Mouse (Mus musculus): ENCODE measurements around the gene Exoc4. TPM values are rescaled to one million over a fixed set of nuclear protein-coding genes. Genes with fewer than 3 reads are reported as not detected.

Gene Exoc4
- polyA plus RNA-seq, 1 experiment, result 9.2 TPM

DNA sequence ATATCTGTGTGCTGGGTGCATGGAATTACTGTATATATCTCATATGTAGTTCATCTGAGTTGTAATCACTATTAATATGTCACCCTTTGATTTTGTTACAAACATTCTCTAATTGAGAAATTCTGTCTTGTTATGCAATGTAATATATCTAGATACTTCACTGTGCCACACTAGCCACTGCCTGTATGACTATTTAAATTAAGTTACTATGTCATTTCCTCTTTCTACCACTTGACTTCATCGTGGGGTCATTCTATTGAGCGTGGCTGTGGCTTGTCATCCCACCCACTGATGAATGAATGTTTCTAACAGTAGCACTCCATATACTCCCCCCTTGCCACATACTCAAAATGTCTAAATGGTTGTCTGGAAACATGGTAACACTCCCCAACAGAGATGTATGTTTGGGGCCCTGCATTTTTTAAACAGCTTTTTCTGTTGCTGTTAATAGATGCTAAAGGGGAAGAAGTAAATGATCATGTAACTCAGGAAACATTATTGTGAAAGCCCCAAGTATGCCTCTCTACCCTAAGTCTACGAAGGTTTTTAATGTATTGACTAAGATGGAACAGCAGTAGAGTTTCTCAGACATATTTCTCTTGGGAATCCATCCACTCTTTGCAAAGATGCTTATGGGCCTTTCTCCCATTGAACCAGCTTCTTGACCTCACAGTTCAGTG, 618.2 kb downstream of the Exoc4 start:
- DNase-seq (ENCODE audit: low spot score), result no peak

DNA sequence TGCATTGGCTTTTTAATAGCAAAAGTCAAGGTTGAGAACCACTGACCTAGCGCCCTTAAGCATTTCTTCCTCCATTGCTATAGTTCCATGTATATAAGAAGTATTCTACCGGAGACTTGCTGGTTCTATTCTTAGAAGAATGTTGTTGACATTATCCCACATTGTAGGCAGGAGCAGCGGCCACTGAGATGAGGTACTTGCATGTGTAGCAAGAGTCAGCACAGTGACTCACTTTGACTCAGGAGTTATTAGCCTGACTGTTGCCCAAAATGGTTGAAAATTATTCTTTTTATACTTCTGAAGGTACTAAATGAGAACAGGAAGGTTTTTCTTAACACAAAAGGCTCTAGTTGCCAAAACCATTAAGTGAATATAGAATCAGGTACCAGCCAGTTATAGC, 620.4 kb downstream of the Exoc4 start:
- DNase-seq (ENCODE audit: low spot score), result no peak

DNA sequence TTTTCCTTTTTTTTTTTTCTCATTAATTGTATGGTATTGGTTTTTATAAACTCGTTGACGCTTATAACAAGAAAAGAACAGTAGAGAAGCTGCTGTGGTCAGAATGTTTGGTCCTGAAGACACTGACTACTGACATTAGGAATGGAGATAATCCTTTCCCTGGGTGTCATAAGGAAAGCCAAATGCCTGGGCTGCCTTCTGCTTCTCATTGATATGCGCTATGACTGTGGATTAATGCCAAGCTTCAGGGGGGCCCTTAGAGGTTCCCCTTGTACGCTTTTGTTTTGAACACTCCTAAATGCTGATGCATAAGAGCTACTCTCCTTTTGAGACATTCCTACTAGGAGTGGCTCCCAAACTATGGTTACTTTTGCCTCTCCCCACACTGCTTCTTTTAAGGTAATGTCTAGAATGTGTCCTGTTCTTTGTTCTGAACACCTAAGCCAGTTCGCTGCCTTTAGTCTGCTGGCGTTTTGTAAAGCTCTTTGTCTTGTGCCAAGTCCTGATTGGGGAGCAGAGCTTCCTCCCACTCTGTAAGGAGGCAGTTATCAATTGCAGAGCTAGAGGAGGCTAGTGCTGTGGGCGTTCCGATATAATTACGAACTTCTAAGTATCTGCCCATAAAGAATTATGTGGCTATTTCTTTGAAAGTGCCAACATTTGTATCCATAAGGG, 621.7 kb downstream of the Exoc4 start:
- DNase-seq (ENCODE audit: low spot score), result no peak

DNA sequence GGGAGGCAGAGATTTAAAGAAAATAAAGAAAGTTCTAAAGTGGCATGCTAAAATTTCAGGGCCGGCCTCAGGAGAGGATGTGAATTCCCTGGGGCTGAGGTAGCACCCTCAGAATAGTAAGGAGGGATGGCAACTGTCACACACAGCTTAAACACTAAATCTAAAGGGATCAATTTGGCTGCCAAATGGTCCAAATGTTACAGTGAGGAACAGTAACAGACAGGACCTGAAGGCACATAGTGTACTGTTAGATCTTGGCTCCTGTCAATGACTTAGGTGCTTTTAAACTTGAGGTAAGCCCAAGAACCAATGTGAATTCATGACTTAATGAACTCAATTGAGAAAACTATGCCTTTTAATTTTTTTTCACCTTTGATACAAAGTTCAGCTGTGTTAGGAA, 622.4 kb downstream of the Exoc4 start:
- DNase-seq (ENCODE audit: low spot score), result no peak

DNA sequence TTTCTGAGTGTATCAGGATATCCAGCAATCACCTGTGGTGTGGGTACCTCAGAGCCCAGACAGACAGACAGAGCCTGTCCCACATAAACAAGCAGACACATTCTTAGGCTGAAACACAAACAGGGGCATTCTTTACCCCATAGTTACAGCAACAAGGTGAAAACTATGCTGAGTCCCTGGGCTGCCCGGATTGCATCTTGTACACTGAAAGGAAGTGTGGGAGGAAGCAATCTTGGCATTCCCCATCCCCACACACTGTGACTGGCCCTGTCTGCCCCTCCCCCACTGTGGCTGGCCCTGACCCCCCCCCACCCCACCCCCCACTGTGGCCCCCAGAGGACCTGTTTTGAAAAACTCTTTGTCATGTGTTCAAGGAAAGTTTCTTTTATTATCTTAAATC, 623.3 kb downstream of the Exoc4 start:
- no peak for DNase-seq (ENCODE audit: low spot score)

DNA sequence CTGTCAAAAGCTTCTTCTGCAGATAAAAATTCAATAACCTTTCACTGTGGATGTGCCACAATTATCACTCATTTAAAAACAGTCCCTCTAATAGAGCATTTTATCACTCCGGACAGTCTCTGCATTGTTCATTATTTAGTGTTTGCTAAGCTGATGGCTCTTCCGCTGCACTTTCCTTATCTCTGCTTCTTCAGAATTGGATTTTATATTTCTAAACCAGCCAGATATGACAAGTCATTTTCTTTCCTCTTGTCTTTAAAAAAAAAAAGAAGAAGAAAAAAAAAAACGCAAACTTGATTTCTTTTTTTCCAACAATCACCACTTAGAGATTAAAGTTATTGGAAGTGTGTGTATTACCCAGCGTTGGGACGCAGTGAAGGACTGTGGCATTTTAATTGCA, 624.1 kb downstream of the Exoc4 start:
- DNase-seq (ENCODE audit: low spot score), result no peak

DNA sequence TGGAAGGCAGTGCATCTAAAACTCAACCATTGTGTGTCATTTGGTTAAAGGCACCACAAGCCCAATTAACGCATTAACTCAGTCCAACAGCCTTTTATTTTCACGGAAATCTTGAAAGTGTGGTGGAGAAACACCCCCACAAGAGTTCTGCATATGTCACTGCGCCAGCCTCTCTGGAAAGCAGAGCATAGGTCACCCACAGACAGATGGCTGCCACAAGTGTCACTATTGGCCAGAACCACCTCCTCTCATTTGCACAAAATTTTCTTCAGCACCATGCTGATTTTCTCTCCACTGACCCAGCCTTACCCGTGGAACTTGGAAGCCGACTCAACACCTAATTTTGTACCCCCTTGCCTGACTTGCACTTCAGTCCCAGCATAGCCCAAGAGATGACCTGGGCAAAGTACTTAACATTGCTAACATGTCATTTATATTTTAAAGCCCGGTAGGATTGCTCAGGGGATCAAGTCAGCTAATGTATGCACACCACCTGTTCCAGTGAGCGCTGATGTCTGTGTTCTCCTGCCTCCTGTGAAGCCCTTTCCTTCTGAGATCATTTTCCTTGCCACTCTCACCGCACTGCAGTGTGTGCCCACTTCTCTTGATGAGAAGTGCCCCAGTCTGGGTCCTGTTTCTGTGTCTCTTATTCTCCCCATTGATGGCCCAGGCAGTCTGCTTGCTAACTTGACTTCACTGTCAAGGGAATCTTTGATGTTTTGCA, 625.6 kb downstream of the Exoc4 start:
- DNase-seq (ENCODE audit: low spot score), result no peak

DNA sequence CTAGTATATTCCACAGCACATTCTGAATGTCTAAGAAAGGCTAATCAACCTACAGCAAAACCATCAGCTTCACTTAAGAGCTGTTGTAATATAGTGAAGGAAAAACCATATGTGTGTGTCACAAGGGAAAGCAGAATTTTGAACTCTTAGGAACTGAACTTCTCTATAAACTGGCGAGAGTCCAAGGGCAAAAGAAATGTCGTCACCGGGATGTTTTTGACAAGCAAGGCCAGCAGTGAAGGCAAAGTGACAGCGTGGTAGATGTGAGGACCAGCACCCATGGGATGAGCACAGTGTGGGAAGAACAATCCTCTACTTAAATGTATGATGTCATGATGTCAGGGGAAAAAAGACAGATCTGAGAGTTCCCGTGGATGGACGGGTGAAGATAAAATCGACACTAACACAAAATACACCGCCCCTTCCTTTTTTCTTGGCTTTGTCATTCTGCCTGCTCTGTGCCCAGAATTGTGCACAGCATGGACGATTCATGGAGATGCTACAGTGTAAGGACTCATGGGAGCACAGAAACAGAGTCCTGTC, 635.3 kb downstream of the Exoc4 start:
- no peak for DNase-seq (ENCODE audit: low spot score)

DNA sequence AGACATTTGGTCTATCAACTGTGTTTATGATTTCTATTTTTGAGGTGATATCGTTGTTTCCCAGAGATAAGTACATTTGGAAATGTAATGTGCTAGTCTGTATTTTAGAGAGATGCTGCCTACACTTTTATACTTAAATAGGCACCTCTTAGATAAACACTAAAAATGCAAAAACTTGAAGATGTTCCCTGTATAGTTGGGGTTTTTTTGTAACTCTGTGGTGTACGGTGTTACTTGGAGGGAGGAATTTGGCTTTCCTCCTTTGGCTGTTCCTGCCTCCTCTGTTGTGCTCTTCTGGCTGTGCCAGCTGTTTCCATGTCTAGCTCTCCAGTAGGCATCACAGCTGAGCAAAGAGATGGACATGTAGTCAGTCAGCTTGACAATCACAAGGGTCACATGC, 638.1 kb downstream of the Exoc4 start:
- no peak for DNase-seq (ENCODE audit: low spot score)

DNA sequence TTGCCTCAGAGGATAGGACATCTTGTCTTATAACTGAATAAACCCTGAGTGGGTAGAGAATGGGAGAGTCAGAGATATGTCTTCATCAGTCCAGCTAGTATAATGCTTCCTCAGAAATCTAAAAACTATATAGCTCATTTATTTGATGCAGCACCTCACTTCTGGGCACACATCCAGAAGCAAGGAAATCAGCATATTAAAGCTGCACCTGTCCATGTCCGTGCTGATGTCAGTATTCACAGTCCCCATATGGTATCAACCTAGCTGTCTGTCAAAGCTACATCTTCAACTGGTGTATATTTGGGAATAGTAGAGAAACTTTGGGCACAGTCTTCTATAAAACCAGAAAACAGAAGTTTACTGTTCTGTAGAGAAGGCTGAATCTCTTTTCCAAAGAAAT, 642.0 kb downstream of the Exoc4 start:
- no peak for DNase-seq (ENCODE audit: low spot score)

DNA sequence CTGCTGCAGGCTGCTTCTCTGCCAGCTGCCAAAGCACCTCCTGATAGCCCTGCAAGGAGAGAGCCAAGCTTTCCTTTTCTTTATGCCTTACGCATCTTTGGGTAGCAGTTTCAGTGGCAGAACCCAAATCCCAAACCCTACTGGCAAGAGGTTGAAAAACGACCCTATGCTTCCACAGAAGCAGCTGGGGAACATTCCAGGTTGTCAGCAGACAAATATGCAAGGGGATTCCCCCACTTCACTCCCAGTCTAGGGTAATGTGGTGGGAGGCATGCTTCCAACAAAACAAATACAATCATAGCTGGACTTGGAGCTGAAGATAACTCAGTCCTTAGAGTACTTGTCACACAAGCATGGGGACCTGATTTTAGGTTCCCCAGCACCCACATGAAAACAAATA, 643.3 kb downstream of the Exoc4 start:
- DNase-seq (ENCODE audit: low spot score), result no peak

DNA sequence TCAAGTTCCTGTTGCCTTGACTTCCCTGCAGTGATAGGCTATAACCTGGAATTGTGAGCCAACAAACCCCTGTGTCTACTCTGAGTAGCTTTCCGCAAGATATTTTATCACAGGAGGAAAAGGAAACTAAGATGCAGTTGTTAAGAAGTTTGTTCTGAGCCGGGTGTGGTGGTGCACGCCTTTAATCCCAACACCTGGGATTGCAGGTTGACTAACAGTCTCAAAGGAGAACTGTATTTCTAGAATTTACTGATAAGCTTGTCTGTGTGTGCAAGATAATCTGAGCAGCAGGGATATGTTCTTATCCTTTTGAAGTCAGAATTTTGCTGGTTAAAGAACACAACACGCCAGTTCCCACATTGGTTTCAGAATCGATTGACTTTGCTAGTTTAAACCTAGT, 651.1 kb downstream of the Exoc4 start:
- DNase-seq (ENCODE audit: low spot score), result no peak

DNA sequence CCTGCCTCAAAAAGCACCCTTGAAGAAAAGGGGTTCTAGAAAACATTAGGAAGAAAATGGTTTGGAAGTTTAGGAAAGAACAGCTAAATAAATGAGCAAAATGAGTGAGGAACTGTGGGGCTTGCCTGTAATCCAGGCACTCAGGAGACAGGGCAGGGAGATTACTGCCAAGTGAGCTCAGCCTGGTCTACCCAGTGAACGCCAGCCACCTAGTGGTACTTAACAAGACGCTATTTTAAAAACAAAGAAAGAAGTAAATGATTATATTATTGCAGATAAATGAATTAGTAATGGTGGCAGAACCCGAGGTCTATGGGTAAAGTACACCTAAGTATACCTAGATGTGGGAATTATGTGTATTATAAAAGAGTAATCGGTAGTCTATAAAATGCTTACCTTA, 651.7 kb downstream of the Exoc4 start:
- DNase-seq (ENCODE audit: low spot score), result no peak

DNA sequence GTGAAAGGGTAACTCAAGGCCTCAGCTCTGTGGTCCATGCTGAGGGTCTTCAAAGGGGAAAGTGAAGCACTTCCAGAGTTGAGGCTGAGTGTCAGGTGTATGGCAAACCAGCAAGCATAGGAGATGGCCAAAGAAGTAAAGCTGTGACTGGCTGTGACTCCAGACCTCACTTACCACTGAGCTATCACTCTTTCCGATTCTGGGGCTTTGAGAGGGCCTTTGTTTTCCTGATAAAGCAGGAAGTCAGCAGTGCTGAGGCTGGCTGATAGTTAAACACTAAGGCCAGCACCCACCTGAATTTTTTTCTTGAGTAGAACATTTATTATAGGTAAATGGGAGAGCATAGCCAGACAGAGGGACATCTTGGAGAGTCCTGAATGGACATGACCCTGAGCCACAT, 656.2 kb downstream of the Exoc4 start:
- DNase-seq (ENCODE audit: low spot score), result no peak

DNA sequence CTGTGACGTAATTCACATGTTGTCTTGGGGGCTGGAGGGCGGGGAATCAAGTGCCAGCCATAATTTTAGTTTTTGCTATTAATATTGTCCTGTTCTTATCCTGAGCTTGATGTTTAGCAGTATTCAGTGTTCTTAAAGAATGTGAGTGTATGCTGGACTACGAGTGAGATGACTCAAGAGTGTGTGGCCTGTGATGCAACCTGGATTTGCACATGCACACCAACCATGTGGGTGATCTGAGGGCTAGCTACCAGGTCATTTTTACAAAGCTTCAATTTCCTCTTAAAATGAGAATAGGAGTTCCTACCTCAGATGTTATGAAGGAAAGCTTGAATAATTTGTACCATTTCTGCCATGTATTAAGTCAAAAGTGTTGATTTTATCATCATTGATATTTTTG, 661.8 kb downstream of the Exoc4 start:
- DNase-seq (ENCODE audit: low spot score), result no peak

DNA sequence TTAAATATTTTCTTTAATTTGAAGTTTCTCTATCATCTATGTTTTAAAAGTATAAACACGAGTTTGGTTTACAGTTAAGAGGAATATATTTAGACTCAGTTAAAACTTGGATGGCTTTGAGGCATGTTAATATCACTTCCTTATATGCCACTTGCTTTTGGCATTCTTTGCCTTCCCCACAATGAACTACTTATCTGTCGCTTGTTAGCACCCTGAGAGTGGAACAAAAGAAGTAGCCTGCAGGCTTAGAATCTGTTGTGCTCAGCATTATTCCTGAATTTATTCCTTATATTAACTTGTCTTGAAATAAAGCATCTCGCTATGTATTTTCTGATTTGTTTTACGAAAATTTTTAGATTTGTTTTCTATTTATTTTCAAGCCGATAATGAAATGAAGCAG, 664.2 kb downstream of the Exoc4 start:
- DNase-seq (ENCODE audit: low spot score), result no peak

DNA sequence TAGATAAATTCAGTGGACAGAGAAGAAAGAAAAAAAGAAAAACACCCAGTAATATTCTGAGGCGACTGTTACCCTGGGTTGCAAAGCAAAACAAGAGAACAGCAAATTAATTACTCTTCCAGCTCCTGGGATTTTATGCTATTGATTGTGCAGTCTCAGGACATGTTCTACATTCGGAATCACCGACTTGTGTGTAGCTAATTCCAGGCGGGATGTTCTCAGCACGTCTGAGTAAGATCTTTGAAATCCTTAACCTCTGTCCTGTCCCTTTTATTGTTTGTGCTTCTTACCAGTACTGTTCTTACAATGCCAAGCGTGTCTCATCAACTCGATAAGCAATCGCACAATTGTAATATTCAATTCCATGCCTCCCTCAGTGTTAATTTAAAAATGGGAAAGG, 664.6 kb downstream of the Exoc4 start:
- no peak for DNase-seq (ENCODE audit: low spot score)

DNA sequence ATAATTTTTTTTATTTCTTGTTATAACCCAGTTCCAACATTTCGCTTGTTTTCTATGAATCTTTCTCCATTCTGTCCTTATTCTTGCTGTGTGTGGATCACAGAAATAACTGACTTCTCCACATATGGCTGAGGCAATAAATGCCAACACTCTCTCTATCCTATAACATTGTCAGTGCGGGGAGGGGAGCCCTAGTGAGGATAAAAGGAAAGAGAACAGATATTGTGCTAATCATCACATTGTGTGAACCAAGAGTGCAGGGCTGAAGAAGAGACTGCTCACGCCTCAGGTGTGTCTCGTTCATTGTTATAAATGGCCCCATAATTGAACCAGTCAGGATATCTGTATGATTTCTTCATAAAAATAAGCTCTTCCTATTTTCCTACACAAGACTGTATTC, 665.1 kb downstream of the Exoc4 start:
- DNase-seq (ENCODE audit: low spot score), result no peak

DNA sequence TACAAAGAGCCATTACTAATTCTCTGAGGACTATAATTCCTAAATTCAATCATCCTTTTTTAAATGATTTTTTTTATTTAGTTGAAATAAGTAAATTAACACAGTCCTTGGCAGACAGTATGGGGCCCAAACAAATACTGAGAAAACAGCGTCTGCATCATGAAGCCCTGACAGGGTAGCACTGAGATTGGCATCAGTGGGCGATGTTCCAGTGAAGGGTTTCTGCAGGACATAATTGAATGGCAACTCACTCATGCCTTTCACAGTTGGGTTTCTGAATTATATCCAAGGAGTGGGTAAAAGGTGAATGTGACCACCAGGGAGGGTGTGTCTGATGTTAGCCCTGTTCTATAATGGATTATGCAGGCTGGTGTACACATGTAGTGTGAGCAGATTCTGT, 674.7 kb downstream of the Exoc4 start:
- no peak for DNase-seq (ENCODE audit: low spot score)

DNA sequence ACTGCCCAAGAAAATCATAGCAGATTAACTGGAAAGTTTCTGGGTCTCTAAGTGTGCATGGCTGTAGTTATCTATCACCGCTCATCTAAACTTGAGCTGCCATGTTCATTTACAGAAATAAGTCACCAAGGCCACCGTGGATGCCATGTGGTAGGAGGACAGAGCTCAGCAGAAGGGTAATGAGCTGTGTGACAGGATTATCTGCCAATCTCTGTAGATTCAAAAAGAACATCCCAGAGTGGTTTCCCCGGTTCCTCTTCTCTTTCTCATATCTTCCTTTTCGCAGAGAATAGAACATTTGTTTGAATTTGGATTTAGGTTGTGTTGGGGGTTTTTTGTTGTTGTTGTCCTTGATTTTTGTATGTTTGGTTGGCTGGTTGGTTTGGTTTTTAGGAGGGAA, 676.0 kb downstream of the Exoc4 start:
- DNase-seq (ENCODE audit: low spot score), result no peak

DNA sequence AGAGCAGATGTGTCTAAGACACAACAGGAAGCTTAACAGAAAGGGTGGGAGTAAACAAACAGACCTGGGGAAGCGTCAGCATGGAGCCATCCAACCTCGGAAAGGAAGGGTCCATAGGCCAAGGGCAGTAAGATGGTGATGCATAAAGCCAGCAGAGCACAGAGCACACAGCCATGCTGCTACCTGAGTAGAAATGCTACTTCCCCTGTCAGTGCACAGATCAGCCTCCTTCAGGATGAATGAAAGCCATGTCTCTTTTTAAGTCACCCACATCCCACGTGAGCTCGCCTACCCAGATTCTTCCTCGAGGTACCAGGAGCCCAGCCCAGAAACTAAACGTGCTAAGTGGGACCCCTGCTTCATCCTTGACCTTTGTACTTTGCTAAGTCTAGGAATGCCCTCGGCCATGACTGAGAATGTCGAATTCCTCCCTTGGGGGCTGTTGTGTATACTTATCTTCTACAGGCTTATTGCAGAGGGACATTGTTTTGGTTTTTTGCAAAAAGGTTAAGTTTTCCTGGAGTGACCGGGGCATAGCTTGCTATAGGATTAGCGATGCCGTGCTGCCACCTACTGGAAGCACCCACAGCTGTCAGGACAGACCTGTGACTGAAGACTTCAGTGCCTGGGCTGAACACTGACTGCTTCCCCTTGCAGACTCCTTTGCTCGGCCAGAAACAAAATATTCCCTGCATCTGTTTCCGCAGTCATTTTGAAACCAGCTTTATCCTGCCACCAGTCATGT, 680.6 kb downstream of the Exoc4 start:
- DNase-seq (ENCODE audit: low spot score), result peak; percentile 34
